ENCODE assay signal across 7 mouse cellular contexts in genomic region chr2:152828532-152828931, GRCm38 (mm10). TPM values are rescaled to one million over a fixed set of nuclear protein-coding genes. Genes with fewer than 3 reads are reported as not detected.
DNase-seq lines count a peak whose midpoint lies in the region; ATAC-seq and TF ChIP-seq lines count a peak whose summit lies in the region.

No protein-coding gene starts in this region.

- H3K4me2 ChIP-seq in heart, embryonic 12.5 days, result peak overlapping the region; percentile 75
- peak overlapping the region; percentile 77 for H3K4me2 ChIP-seq in neural tube, embryonic 13.5 days

- H3K9me3 ChIP-seq in E14TG2a.4 (ENCODE audit: low read length), result no peaks in the 10 kb centered on the region
- H3K9me3 ChIP-seq in heart, embryonic 12.5 days (replicated peaks), result no peaks in the 10 kb centered on the region
- H3K9me3 ChIP-seq in neural tube, embryonic 13.5 days, result no peaks in the 10 kb centered on the region

- ATAC-seq in heart, embryonic 12.5 days (ENCODE audit: insufficient number of reproducible peaks, low FRiP score), result no peak
- ATAC-seq in neural tube, embryonic 13.5 days (ENCODE audit: low read depth), result no peak

- H3K9ac ChIP-seq in heart, embryonic 12.5 days, result peak overlapping the region; percentile 91
- peak overlapping the region; percentile 94 for H3K9ac ChIP-seq in neural tube, embryonic 13.5 days

- H3K36me3 ChIP-seq in E14TG2a.4 (ENCODE audit: insufficient read depth, low read length), result peaks cover 54% of the 10 kb centered on the region
- peaks cover 11% of the 10 kb centered on the region; the same call in 1 of the 2 replicates for H3K36me3 ChIP-seq in heart, embryonic 12.5 days
- H3K36me3 ChIP-seq in neural tube, embryonic 13.5 days, result peaks cover 11% of the 10 kb centered on the region; the same call in 1 of the 2 replicates

- DNase-seq in 416B (ENCODE audit: low read depth), result peak; percentile 40
- peak; percentile 79 for DNase-seq in kidney, postnatal 14 days
- no peak for DNase-seq in spleen, postnatal 36 days (ENCODE audit: low spot score in 2 of 2)
- DNase-seq in adrenal gland, postnatal 14 days, result no peak

- H3K27ac ChIP-seq in heart, embryonic 12.5 days (ENCODE audit: poor library complexity, severe bottlenecking), result peak overlapping the region; percentile 98
- H3K27ac ChIP-seq in neural tube, embryonic 13.5 days (replicated peaks), result no peak overlapping the region

- H3K4me1 ChIP-seq in E14TG2a.4 (replicated peaks; ENCODE audit: low read depth, low read length), result peaks cover 71% of the 10 kb centered on the region
- H3K4me1 ChIP-seq in heart, embryonic 12.5 days (replicated peaks), result peaks cover 51% of the 10 kb centered on the region
- H3K4me1 ChIP-seq in neural tube, embryonic 13.5 days (replicated peaks), result peaks cover 65% of the 10 kb centered on the region

- H3K27me3 ChIP-seq in E14TG2a.4 (ENCODE audit: insufficient read depth, low read length), result no peaks in the 10 kb centered on the region
- H3K27me3 ChIP-seq in heart, embryonic 12.5 days (replicated peaks), result no peaks in the 10 kb centered on the region
- H3K27me3 ChIP-seq in neural tube, embryonic 13.5 days, result no peaks in the 10 kb centered on the region

- no peak for TF ChIP-seq CTCF in E14TG2a.4 (conservative IDR thresholded peaks at IDR 0.05; ENCODE audit: low read length)

- 20% methylated on average over 1 of the region's 1 CpGs for WGBS in heart, embryonic 12.5 days
- WGBS in neural tube, embryonic 13.5 days, result 67% methylated on average over 1 of the region's 1 CpGs

- H3K4me3 ChIP-seq in E14TG2a.4 (replicated peaks; ENCODE audit: low read length), result peak overlapping the region; percentile 95
- H3K4me3 ChIP-seq in heart, embryonic 12.5 days, result peak overlapping the region; percentile 62
- peak overlapping the region; percentile 80 for H3K4me3 ChIP-seq in neural tube, embryonic 13.5 days

RNA-seq across cellular contexts. Expression of gene Bcl2l1, which starts 3.0 kb away (rescaled TPM):
- 83.0 and 85.9 TPM in 2 replicates for polyA plus RNA-seq in heart, embryonic 12.5 days (2016; fragmentation: Nextera tagmentation; extraction: Ambion mirVana)
- 151 and 153 TPM in 2 replicates for polyA plus RNA-seq in neural tube, embryonic 13.5 days (2015; fragmentation: Nextera tagmentation; extraction: Ambion mirVana)
- total RNA-seq in adrenal gland, postnatal 14 days (2021), result 64.3 and 72.4 TPM in 2 replicates

RNA-seq across cellular contexts. Expression of gene Tpx2, which starts 19.2 kb away (rescaled TPM):
- polyA plus RNA-seq in heart, embryonic 12.5 days (2016; fragmentation: Nextera tagmentation; extraction: Ambion mirVana), result 65.6 and 74.1 TPM in 2 replicates
- polyA plus RNA-seq in neural tube, embryonic 13.5 days (2015; fragmentation: Nextera tagmentation; extraction: Ambion mirVana), result 15.1 and 21.3 TPM in 2 replicates
- 16.6 and 20.3 TPM in 2 replicates for total RNA-seq in adrenal gland, postnatal 14 days (2021)

Comparison
In these comparisons a context has a peak if more than half of its experiments do, and no peak if none do; other contexts are left out.
1. DNase-seq: peak in 416B (single experiment) and kidney, postnatal 14 days (single experiment); none in spleen, postnatal 36 days (0 of 2) and adrenal gland, postnatal 14 days (single experiment).
2. Peak in every context shown above with its lines, with median percentiles within 50 percentile points of each other: H3K4me3 ChIP-seq.